Mouse (Mus musculus) cerebellum, adult 9-10 months (tissue): ENCODE results near the gene Sv2a.

Source experiments
- DNase-seq: peaks from one replicate; pipeline ENCODE4 v3.0.0; 2022

Sv2a gene

GRCm38 (mm10) chr3:96180727-96181477 is at the start of gene Sv2a:
Gene Sv2a, plus strand, starts transcription at chr3:96181151.
- peak; percentile 85 for DNase-seq

DNA sequence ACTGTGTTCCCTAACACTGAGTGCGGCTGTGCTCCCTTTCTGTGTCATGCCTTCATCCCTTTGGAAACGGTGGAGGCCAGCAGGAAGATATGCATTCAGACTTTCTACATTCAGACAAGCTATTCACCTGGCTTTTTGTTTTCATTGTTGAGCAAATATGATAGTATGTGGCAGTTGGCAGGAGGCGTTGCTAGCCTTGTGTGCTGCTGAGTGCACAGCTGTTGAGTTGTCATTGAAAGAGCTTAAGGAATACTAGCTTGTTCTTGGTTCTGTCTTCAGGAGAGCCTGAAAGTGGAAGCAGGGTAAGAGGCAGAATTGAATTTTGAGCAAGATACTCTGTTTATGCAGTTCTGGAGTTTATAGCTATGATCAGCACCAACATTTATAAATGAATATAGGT is 48.5 kb upstream of the Sv2a start:
- DNase-seq: no peak

GRCm38 (mm10) chr3:96133327-96133905 is 47.5 kb upstream of the Sv2a start:
- no peak for DNase-seq

GRCm38 (mm10) chr3:96135011-96135410 is 45.9 kb upstream of the Sv2a start:
- no peak for DNase-seq

- peak; percentile 83 for DNase-seq
These were observed 33.0 kb upstream of the Sv2a start for GRCm38 (mm10) chr3:96147950-96148349.

GRCm38 (mm10) chr3:96151836-96152235 is 29.1 kb upstream of the Sv2a start:
- no peak for DNase-seq

- no peak for DNase-seq
These were observed 28.3 kb upstream of the Sv2a start for GRCm38 (mm10) chr3:96152611-96153010.

GRCm38 (mm10) chr3:96155501-96155900 is 25.4 kb upstream of the Sv2a start:
- no peak for DNase-seq

DNA sequence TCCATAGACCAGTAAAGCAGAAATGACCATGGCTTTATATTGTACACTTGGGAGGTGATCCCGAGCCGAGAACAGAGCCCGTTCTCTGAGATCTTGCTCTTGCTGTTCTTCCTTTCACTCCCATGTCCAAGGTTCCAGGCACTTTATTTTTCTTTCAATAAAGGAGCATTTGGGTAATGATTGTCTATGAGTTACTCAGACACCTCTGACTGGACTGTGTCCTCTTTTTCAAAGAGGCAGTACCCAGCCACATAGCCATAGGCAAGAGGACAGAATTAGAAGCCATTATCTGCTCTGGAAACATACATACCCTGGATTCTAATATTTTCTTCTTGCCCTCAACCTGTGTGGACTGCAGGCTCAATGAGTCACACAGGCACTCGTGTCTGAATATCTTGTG is 21.1 kb upstream of the Sv2a start:
- no peak for DNase-seq

- peak; percentile 61 for DNase-seq
These were observed 20.6 kb upstream of the Sv2a start for GRCm38 (mm10) chr3:96160222-96160802.

DNA sequence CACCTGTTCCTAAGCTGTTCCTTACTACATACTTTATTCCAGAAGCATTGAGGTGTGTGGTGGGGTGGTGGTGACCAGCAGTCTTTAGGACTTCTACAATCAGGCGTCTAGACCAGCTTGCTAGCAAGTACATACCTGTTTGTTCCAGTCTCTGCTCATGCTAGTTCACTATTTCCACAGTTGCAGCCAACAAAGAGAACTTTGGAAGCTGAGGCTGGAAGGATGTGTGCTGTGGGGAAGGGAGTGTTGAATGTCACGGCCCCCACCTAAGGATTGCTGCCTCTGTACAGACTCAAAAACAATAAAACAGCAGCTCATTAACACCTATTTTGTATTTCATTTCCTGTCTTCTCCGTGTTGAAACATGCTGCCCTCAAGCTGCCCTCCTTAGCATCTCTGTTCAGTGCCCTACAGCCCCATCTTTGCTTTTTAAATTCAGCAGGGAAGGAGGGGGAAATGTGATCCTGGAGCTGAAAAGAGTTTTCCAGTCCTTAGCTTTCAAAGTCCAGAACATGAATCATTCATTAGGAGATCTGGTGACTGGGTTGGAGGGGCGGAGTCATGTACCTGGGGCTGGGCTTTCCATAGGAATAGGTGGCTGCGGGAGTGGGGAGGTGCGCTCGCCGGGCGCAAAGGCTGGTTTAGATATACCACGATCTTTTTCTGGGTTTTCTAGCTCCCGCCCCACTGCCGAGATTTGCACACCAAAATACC is 20.0 kb upstream of the Sv2a start:
- DNase-seq: peak; percentile 81

DNA sequence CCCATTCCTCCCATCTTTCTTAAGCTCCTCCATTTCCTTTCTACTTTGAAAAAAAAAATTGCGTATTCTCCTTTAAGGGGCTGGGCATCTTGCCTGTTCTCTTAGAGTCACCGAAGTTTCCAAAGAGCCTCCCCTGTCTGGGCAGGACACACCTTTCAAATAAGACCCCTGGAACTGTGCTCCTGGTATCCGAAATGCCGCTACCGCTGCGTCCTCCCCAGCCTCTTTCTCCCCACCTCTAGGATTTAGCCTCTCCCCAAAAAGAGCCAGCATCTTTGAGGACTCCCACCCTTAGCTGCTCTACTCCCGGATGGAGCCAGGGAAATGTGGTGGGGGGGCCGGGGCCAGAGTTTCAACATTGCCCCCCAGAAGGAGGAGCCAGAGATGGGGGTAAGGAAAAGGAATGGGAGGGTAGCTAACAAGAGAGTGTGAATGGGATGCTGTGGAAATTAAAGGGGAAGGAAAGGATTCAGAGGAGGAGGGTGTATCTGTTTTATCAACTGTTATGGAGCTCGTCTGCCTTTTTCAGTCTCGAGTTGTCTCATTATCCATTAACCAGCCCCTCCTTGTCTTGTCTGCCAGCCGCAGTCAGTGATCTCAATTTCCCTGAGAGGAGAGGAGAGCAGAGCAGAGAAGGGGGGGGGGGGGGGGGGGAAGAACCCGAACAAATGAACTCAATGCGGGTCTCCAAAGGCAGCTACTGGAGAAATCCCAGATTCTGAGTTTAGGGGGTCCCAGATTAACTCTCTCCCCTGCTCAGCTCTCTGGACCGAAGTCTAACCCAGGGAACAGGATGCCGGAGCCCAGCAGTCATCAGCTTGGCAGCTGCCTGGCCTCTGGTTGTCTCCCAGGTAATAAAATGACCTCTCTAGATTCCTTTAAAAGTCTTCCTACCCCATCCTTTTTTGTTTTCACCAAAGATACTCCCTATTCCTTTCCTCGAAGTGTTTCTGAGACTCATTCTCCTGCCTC is 18.8 kb upstream of the Sv2a start, which contains the start of gene Mtmr11:
Mtmr11 (plus strand) TSS at position 136 of the 972 bp plus-strand sequence.
- DNase-seq: peak; percentile 57

DNA sequence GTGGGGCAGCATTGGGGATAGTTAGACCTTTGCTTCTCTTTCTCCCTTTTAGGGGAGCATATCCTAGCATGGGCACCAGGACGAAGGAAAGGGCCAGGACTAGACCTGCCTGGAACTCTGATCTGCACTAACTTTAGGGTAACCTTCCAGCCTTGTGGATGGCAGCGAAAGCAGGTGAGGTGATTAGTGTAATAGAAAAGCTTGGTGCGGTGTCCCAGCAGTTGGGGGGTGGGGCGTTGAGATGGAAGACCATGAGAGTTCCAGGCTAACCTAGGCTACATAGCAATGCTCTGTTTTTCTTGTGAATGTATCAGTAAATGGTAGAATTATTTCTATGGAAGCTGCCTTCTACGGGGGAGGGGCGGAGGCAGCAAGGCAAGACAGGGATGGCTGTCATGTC is 17.9 kb upstream of the Sv2a start:
- DNase-seq: peak; percentile 36

DNA sequence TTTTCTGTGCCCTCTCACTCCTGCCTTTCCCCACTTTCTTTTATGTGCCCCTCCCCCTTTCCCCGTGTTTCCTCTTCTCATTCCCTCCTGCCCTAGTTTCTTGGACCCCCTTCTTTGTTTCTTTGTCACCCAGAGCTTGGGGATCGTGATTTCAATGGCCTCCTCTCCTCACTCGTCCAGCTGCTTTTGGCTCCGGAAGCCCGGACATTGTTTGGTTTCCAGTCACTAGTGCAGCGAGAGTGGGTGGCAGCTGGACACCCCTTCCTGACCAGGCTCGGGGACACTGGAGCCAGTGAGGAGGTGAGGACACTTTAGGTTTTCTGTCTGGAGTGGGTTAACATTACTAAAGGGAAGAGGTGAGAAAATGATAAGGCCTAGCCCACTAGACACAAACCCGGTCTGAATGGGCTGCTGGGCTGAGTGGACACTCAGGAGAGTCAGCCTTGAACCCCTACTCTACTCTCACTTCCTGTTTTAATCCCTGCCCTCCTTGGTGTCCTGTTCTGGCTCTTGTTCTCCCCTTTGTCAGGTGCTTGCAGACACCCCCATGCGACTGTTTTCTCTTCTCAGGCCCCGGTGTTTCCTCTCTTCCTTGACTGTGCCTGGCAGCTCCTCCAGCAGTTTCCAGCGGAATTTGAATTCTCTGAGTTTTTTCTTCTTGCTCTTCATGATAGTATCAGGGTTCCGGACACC is 12.3 kb upstream of the Sv2a start:
- no peak for DNase-seq

DNA sequence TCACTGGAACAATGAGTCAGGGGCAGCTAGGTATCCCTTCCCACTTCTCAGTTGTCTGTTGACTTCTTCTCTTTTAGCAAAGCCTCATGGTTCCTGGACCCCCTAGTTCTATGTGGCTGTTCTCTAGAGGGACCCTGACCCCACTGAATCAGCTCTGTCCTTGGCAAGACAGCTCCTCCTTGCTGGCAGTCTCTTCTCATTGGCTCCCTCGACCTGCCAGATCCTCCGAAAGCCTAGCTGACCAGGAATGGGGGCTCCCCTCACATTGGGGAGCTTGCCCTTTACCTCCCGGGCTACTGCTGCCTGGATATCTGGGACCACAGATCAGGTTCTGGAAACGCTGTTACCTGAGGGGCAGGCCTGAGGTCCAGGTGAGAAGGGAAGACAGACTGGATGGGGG is 10.7 kb upstream of the Sv2a start:
- DNase-seq: no peak

- DNase-seq: peak; percentile 53
These were observed 9.9 kb upstream of the Sv2a start for GRCm38 (mm10) chr3:96170976-96171545.

DNA sequence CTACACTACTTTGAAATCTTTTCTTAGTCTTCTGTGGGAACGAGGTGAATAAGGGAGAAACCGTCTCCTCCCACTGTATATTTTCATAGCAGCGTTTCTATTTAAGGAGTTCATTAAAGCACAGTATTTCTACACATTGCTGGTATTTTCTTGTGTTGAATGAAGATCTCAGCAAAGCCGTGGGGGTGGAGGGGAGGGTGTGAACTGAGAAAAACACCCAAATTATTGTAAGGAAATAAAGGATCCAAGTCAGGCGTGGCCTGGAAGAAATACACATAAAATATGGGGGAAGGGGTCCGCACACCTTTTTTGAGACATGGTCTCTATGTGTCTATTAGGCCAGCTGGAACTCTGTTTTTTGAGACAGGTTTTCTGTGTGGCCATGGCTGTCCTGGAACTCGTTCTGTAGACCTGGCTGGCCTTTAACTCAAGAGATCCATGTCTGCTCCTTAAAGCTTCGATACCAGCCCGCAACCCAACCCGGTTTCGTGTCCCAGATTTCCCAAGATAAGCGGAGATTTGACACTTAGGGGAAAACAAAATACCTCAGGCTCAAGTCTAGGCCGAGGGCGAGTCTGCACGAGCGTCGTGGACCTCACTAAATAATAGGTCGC is 9.3 kb upstream of the Sv2a start:
- DNase-seq: no peak

- DNase-seq: peak; percentile 85
These were observed 8.5 kb upstream of the Sv2a start, which contains the start of gene Sf3b4 for GRCm38 (mm10) chr3:96172197-96173178. Gene Sf3b4, plus strand, starts transcription at chr3:96172332.

GRCm38 (mm10) chr3:96173185-96173584 is 7.8 kb upstream of the Sv2a start:
- DNase-seq: peak; percentile 20
